Mouse (Mus musculus) T-cell, adult 2 months (primary cell): Measurements from ENCODE around the gene Ldah.
"Not testable (repeated sequence)": the region's sequence is repeated elsewhere in the genome, so short reads cannot be mapped to it uniquely, and the experiment has no call there.

Experiments used
- DNase-seq: peaks from one replicate; pipeline ENCODE4 v3.0.0; 2022; ENCODE audit warnings: low spot score

Gene Ldah

DNA sequence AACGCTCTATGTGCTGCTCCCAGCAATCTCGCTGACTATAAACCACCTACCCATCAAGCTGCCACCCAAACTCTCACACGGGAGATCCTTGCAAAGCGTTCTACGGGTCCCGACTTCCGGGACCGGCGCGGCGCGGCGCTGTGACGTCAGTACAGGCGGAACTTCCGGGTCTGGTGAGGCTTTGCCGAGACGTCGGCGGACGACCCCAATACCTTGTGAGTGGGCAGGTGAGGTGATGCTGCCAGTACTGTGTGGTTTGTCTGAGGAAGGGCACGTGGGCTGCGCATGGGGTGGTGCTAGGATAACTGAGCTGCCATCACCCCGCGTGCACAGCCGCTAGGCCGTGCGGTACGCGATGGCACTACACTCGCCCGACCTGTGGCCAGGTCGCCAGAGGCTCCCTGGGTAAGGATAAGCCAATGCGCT lies at the start of gene Ldah:
Gene Ldah, plus strand, starts transcription at position 130 of the 426 bp plus-strand sequence.
- peak; percentile 95 for DNase-seq

DNA sequence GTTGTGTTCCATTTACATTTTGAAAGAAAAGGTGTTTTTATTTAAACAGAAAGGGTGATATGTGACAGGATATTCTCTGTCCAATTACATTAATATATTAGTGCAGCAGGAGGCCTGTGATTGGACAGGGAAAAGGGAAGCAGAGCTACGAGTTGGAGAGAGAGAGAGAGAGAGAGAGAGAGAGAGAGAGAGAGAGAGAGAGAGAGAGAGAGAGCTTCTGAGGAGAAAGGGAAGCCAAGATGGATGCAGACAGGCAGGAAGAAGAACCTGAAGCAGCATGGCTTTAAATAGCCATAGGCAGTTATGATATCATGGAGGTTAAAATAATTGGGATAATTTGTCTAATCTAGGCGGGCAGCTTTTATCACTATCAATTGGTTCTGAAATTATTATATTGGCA lies 40.2 kb upstream of the Ldah start:
- no peak for DNase-seq

DNA sequence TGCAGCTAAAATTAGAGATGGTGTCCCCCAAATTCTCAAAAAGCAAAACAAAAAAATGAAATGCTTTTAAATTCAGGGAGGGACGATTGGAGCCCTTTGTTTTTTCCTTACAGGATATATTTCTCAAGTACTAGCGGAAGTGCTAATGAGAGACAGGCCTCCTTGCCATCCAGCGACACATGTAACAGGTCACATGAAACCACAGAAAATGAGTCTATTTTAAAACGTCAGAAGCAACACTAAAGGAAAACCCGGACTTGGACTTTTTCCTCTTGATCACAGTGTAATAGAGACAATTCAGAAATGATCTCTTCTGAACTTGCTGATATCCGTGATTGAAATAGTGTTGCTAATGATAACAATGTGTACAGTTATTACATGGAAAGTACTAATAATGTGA lies 27.0 kb upstream of the Ldah start:
- DNase-seq = no peak

DNA sequence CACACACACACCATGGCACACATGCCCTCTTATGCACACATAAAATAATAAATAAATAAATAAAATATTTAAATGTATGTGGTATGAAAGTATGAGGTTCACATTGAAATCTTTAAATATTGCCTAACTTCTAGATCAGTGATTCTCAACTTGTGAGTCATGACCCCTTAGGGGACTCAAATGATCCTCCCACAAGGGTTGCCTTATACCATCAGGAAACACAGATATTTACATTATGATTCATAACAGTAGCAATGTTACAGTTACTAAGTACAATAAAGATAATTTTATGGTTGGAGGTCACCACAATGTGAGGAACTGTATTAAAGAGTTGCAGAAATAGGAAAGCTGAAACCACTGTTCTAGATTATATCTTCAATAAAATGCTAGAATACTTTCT lies 26.2 kb upstream of the Ldah start:
- no peak for DNase-seq

DNA sequence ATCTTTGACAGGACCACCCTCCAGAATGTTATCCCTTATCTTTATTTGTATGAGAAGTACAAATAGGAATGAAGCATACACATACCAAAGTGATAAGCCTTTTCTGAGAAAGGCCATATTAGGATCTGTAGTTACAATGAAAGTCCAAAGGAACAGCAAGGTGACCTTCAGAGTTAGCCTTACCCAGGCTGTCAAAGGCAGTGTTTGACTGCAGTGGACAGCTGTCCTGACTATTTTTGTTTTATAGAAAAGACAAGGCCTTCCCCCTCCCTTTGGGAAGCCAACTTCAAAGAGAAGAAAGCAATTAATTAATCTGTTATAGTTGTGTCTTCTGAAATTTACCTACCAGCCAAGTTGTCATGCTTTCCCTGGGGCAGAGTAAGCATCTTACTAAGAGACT lies 23.4 kb upstream of the Ldah start:
- no peak for DNase-seq

DNA sequence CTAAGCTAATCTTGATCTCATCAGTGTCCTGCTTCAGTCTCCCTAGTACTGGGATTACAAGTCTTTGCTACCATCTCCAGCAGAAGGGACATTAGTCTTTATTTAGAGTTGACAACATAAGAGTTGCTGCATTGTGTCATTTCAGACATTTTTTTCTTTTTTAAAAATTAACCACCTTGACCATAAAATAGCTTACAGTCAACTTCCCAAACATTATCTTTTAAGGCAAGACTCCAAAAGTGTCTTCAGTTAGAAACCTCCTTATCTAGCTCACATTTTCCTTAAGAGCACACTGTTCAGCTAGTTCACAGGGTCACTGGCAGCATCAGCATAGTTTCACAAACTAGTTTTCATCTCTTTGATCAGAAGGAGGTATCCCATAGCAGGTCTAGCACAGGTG lies 19.7 kb upstream of the Ldah start:
- DNase-seq = no peak

DNA sequence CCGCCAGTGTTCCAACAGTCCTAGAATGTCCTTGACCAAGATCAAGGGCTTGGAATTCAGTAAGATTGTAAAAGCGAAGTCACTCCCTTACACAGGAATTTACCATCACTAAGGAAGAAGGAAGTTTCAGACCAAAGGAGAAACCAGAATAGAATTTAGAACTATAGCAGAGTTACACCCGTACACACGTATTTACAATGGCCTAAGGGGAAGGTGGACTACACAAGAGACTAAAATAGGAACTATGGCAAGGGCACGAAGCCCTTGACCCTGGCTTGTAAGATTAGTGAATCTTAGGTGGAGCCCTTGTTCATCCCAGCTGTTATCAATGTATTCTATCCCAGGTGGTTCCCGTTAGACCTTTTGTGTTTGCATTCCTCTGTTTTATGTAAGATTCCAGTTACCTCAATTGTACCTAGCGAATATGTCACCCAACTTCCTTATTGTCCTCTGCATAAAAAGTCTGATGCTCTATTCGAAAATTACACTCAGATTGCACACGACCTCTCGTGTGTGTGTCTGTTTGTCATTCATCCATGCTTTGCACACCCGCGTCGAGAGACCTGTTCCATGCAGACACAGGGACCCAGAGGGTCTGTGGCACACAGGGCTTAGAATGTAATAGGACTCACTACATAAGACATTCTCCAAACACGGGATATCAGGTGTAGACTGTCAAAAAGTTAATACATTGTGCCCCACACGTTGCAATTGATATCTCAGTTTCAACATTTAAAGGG lies 18.9 kb upstream of the Ldah start:
- DNase-seq = not testable (repeated sequence)

DNA sequence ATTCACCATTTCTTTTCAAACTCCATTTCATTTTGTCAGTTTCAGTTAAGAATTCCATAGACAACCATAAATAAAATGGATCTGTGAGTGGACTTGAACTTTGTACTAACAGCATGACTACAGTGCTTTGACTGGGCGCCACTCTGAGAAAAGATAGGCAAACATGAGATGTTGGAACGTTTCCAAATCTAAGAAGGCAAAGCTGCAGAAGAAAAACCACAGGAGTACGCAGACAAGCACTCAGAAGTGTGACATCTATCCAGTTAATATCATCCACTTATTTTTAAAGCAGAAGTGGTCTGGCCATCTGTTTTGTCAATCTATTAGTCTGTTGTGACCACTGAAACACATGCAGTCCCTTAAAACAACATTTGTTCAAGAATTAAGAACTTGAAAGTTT lies 18.2 kb upstream of the Ldah start:
- DNase-seq = no peak

DNA sequence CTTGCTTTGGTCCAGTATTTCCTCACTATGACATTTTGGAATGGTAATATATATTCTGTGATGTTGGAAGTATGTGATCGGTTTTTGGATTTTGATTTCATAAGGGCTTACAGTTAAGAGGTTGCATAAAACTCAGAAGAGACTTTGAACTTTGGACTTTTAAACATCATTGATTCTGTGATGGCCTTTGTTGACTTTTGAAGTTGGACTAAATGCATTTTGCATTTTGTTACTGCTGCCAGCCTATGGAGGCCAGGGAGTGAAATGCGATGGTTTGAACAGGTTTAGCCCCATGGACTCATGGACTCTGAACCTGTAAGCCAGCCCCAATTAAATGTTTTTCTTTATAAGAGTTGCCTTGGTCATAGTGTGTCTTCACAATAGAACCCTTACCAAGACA lies 2.2 kb upstream of the Ldah start:
- DNase-seq = no peak

DNA sequence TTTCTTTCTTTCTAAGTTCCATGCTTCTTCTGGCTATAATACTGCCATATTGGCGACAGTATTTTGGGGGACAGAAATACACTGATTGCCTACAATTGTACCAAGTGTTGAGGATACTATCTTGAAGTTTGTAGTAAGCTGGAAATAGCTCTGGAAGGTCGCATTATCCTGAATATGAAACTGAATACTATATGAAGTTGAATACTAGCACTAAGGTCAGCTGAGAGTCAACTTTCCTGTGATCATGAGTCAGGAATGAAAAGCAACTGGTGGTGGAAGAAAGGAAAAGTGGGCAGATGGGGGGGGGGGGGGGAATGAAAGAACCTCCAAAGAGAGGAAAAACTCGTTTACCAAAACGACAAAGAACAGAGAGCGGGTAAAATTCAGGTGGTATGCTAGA lies 329 bp upstream of the Ldah start:
- DNase-seq = no peak

DNA sequence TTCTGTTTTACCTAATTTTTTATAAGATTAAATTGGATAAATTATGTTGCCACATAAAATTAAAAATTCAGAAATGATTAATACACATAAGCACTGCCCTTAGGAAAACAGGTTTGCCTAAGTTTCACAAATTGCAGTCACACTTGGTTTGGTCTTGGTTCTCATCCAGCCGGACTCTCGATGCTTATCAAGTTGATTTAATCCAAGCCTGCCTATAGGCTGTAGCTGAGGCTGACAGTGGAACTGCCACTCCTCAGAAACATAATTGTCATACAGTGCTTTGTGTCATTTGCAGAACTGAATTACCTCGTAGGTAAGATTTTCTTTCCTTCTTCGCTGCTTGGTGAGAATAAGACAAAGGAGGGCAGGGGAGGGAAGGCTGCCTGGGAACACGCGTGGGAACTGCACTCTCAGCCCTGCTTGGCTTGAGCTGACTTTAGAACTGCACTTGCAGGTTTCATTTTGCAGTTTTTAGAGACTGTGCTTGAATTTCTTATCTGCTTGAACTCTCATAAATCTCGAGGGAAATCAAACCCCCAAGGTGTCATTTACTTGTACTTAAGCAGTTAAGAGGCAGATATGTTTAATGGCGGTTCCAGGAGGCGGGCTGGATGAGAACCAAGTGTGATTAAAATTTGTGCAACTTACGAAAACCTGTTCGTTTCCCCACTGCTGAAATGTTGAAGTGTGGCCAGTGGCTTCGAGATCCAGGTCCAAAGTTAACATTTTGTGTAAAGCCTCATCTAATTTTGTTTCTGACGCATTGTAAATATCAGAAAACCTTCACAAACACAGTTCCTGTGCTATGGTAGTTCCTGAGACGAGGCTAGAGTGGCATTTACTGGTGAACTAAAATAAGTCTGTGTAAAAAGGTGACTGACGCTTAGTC lies 8.7 kb downstream of the Ldah start:
- DNase-seq = no peak

DNA sequence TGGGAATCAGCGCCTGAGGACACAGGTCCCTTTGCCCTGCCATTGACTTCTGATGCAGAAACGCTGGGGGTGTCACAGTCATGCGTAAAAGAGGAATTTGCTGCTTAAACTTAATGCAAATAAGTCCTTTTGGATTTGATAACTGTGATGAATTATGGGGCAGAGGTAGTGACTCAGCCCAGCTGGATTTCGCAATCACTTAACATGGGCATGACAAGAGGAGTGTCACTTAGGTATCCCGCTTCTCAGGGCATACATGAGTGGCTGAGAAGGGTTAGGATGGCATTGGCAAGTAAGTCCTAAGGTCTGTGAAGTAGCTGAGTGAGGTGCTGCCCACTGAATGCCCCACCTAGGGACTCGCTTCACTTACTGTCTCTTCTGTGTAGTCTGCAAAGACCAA lies 15.1 kb downstream of the Ldah start:
- DNase-seq = no peak

DNA sequence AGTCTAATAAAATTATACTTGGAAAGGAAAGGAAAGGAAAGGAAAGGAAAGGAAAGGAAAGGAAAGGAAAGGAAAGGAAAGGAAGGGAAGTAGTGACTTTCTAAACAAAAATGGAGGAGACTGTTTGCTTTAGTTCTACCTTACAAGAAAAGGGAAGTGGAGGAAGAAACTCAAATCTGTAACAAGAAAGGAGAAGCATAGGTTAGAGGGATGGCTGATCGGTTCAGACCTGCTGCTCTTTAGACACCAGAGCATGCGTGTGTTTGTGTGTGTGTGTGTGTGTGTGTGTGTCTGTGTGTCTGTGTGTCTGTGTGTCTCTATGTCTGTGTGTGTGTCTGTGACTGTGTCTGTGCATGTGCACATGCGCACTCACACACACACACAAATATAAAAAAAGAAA lies 23.2 kb downstream of the Ldah start:
- DNase-seq = no peak

DNA sequence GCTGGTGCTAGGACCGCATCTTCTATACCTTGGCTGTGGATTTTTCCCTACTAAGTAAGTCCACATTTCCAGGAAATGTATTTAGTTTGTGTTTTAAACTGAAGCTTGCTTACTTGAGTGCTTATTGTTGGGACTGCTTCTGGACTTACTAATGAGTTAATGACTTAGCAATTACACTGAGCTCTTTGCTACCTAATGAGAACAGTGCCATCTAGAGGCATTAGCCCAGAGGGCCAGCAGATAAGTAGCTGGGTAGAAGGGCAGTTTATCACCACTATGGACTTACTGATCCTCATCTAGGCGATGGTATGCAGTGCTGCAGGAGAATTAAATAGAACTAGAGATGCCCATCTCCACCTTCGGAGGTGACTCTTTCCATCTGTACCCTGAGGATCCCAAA lies 24.8 kb downstream of the Ldah start:
- no peak for DNase-seq

DNA sequence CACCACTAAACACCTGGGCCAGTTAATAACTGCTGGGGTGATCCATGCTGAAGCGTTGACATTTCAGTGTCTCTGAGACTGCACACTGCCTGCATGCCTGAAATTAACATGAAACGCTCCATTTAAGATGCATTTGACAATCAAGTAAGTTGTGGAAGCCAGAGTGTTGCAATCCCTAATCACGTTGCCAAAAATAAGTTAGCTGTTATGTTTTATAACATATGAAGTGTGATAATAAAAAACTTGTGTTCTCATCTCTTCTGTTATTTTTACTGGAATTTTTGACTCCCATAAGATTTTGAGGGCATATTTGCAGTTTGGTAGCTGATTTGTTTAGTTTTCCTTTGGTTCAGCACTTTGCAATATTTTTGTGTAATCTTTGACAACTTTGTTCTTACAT lies 34.3 kb downstream of the Ldah start:
- no peak for DNase-seq

DNA sequence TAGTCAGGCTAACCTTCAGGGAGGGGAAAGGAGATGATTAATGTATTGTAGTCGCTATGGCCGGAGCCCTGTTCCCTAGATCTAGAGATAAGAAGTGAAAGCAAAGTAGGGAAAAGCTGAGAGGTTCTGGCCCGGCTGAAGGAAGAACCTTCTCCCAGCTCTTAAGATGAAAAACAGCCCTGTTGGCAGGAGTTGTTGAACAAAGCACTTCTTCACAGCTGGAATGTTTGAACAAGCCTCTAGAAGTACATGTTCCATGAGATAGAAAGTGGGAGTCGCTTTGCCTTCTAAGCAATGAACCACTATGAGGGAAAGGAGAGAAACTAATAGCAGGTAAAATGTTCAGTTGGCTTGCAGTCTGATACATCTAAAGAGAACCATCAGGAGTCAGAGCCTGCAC lies 36.8 kb downstream of the Ldah start:
- no peak for DNase-seq

DNA sequence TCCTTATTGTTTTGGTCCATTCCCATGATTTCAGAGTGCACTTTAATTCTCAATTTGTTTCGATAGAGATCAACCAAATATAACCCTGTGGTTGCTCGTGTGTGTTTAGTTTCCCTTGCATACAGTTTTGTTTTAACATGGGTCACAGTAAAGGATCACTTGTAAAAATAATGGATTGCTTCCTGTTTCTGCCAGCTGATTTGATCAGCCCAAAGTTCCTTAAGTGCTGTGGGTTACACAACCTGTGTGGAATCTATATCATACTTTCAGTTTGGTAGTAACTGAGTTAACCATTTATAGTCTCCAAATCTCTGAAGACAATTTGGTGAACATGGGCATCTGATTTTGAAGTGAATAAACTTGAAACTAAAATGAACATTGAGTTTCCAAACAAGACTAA lies 52.4 kb downstream of the Ldah start:
- DNase-seq = no peak

DNA sequence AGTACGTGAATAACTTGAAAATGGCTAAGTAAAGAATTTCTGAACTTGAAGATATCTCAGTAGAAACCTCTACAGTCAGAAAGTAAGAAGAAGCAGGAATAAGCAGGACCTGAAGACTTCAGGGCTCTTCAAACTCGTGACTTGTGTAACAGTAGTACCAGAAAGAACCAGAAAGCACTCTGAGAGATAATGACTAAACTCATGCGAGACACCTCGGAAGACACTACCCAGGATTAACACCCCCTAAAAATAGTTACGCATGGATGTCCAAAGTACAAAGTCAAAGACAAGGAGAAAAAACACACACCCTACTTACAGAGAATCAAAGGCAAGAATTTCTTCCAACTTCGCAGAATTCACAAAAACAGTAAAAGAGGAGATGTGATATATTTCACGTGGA lies 58.4 kb downstream of the Ldah start:
- no peak for DNase-seq

DNA sequence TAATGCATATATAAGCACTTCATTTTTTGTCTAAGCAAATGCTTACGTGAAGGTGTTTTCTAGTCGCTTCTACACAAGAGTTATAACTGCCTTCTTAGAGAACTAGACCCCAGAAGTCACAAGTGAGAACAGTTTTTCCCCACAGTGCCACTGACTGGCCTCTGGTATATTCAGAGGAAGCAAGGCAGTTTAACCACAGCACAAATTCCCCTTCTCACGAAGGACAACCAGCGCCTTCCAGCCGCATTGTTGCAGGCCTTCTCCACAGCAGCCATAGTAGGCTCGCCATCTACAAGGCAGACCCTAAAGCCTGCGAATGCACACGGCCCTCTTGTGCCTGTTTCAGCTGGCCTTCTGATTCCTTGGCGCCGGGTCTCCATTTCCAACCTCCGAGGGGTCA lies 61.7 kb downstream of the Ldah start:
- DNase-seq = no peak

DNA sequence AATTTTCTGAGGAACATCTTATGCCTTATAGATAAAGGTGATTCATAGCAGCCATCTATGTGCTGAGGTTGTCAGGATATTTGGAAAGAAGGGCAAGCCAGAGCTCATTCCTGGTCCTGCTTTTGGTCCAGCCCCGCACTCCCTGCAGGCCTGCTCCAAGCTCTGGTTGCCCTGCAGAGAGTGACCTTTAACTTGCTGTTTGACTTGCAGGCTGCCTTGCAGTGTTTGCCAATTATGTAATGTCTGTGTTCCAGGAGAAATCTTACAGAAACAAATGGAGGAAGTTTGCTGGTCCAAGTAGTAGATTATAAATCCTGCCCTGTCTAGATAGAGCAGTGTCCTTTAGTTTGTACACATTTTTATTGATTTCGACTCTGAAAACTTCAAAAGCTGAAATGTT lies 63.5 kb downstream of the Ldah start:
- no peak for DNase-seq

DNA sequence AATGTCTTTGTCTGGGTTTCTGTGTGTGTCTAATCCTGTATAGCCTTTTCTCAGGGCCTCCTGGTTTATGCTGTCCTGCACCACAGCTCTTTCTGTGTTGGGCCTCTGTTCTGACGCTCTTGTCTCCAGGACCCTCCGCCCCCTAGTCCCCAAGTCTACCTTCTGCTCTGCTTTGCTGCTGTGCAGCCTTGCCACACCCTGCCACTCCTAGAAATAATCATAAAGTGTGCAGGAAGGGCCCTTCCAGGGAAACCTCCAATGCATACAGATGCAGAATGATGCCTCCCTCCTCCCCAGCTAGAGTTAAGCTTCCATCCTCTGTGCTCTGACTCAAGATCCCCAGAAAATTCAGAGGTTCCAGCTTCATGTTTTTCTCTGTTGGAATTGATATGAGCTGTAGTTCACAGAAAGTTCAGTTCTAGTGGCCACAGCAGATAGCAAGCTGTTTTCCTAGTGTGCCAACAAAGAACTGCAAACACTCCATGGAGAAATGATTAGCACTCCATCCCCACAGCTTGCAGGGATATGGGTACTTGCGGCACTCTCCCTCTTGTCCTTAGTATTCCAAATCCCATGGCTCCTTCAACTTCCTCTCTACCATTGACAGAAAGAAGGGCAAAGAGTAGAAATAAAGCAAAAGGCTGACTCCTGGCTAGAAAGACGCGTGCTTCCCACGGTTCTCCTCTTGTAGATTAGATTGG lies 65.7 kb downstream of the Ldah start:
- no peak for DNase-seq

DNA sequence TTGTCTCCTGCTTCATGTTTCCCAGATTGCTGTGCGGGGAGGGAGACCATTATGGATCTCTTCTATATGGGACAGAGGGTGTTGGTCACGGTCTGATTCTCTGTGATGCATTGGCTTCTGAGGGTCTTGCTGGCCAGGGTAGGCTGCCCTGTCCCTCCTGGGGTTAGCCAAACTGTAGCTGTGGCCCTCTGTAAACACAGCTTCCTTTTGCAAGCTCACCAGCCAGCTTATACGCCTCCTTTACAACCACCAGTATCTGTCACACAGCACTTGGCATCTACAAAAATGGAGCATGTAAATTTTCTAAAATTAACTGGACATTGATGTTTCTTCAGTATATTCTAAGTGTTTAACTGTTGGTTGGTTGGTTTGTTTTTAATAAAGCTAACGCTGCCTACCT lies 67.5 kb downstream of the Ldah start:
- no peak for DNase-seq
